Mouse (Mus musculus): ENCODE measurements around the gene Frmd5. TPM values are rescaled to one million over a fixed set of nuclear protein-coding genes. Genes with fewer than 3 reads are reported as not detected.

The Frmd5 gene
- polyA plus RNA-seq, 1 experiment, result 1.4 TPM

- no peaks in the 10 kb centered on the region for H3K27me3 ChIP-seq (ENCODE audit: control insufficient read depth, insufficient read depth, low read length)
- H3K36me3 ChIP-seq (ENCODE audit: control insufficient read depth, insufficient read depth, low read length), result no peaks in the 10 kb centered on the region
- H3K27ac ChIP-seq (ENCODE audit: insufficient read depth, low read depth, low read length), result no peak overlapping the region
- no peak for TF ChIP-seq POLR2A (IDR thresholded peaks at IDR 0.05; ENCODE audit: low read depth, low read length)
- TF ChIP-seq CTCF (IDR thresholded peaks at IDR 0.05; ENCODE audit: extremely low read depth, insufficient read length, insufficient replicate concordance, low read depth, low read length), result no peak
- H3K4me3 ChIP-seq (ENCODE audit: low read depth, low read length), result no peak overlapping the region
- no peaks in the 10 kb centered on the region for H3K4me1 ChIP-seq (ENCODE audit: control insufficient read depth, insufficient read depth, insufficient read length, low read length)
- 64% methylated on average over 6 of the region's 6 CpGs for WGBS
Observed at GRCm38 (mm10) chr2:121677649-121677986, 129.3 kb downstream of the Frmd5 start.

- TF ChIP-seq CTCF (IDR thresholded peaks at IDR 0.05; ENCODE audit: extremely low read depth, insufficient read length, insufficient replicate concordance, low read depth, low read length) (no peak), POLR2A (IDR thresholded peaks at IDR 0.05; ENCODE audit: low read depth, low read length) (no peak)
- H3K36me3 ChIP-seq (ENCODE audit: control insufficient read depth, insufficient read depth, low read length), result no peaks in the 10 kb centered on the region
- WGBS, result 55% methylated on average over 6 of the region's 6 CpGs
- H3K27ac ChIP-seq (ENCODE audit: insufficient read depth, low read depth, low read length), result no peak overlapping the region
- H3K4me1 ChIP-seq (ENCODE audit: control insufficient read depth, insufficient read depth, insufficient read length, low read length), result no peaks in the 10 kb centered on the region
- no peaks in the 10 kb centered on the region for H3K27me3 ChIP-seq (ENCODE audit: control insufficient read depth, insufficient read depth, low read length)
- H3K4me3 ChIP-seq (ENCODE audit: low read depth, low read length), result no peak overlapping the region
Observed at GRCm38 (mm10) chr2:121676951-121677648, 129.8 kb downstream of the Frmd5 start.

GRCm38 (mm10) chr2:121675895-121676294 lies 131.0 kb downstream of the Frmd5 start:
- H3K27me3 ChIP-seq (ENCODE audit: control insufficient read depth, insufficient read depth, low read length), result no peaks in the 10 kb centered on the region
- no peak overlapping the region for H3K4me3 ChIP-seq (ENCODE audit: low read depth, low read length)
- TF ChIP-seq POLR2A (IDR thresholded peaks at IDR 0.05; ENCODE audit: low read depth, low read length), result no peak
- TF ChIP-seq CTCF (IDR thresholded peaks at IDR 0.05; ENCODE audit: extremely low read depth, insufficient read length, insufficient replicate concordance, low read depth, low read length), result no peak
- no peaks in the 10 kb centered on the region for H3K36me3 ChIP-seq (ENCODE audit: control insufficient read depth, insufficient read depth, low read length)
- no peaks in the 10 kb centered on the region for H3K4me1 ChIP-seq (ENCODE audit: control insufficient read depth, insufficient read depth, insufficient read length, low read length)
- 79% methylated on average over 5 of the region's 5 CpGs for WGBS
- no peak overlapping the region for H3K27ac ChIP-seq (ENCODE audit: insufficient read depth, low read depth, low read length)

GRCm38 (mm10) chr2:121675136-121675535 lies 131.8 kb downstream of the Frmd5 start:
- Histone ChIP-seq H3K36me3 (ENCODE audit: control insufficient read depth, insufficient read depth, low read length) (no peaks in the 10 kb centered on the region), H3K4me3 (ENCODE audit: low read depth, low read length) (no peak overlapping the region), H3K27ac (ENCODE audit: insufficient read depth, low read depth, low read length) (no peak overlapping the region), H3K4me1 (ENCODE audit: control insufficient read depth, insufficient read depth, insufficient read length, low read length) (no peaks in the 10 kb centered on the region), H3K27me3 (ENCODE audit: control insufficient read depth, insufficient read depth, low read length) (no peaks in the 10 kb centered on the region)
- 87% methylated on average over 3 of the region's 3 CpGs for WGBS
- no peak for TF ChIP-seq CTCF (IDR thresholded peaks at IDR 0.05; ENCODE audit: extremely low read depth, insufficient read length, insufficient replicate concordance, low read depth, low read length)
- no peak for TF ChIP-seq POLR2A (IDR thresholded peaks at IDR 0.05; ENCODE audit: low read depth, low read length)

- WGBS, result 67% methylated on average over 8 of the region's 8 CpGs
- no peaks in the 10 kb centered on the region for H3K27me3 ChIP-seq (ENCODE audit: control insufficient read depth, insufficient read depth, low read length)
- TF ChIP-seq CTCF (IDR thresholded peaks at IDR 0.05; ENCODE audit: extremely low read depth, insufficient read length, insufficient replicate concordance, low read depth, low read length) (no peak), POLR2A (IDR thresholded peaks at IDR 0.05; ENCODE audit: low read depth, low read length) (no peak)
- no peaks in the 10 kb centered on the region for H3K4me1 ChIP-seq (ENCODE audit: control insufficient read depth, insufficient read depth, insufficient read length, low read length)
- no peak overlapping the region for H3K4me3 ChIP-seq (ENCODE audit: low read depth, low read length)
- H3K36me3 ChIP-seq (ENCODE audit: control insufficient read depth, insufficient read depth, low read length), result no peaks in the 10 kb centered on the region
- no peak overlapping the region for H3K27ac ChIP-seq (ENCODE audit: insufficient read depth, low read depth, low read length)
Observed at GRCm38 (mm10) chr2:121674211-121674610, 132.7 kb downstream of the Frmd5 start.

GRCm38 (mm10) chr2:121669846-121670245 lies 137.0 kb downstream of the Frmd5 start:
- Histone ChIP-seq H3K4me3 (ENCODE audit: low read depth, low read length) (no peak overlapping the region), H3K36me3 (ENCODE audit: control insufficient read depth, insufficient read depth, low read length) (no peaks in the 10 kb centered on the region), H3K27me3 (ENCODE audit: control insufficient read depth, insufficient read depth, low read length) (no peaks in the 10 kb centered on the region), H3K4me1 (ENCODE audit: control insufficient read depth, insufficient read depth, insufficient read length, low read length) (no peaks in the 10 kb centered on the region), H3K27ac (ENCODE audit: insufficient read depth, low read depth, low read length) (no peak overlapping the region)
- no peak for TF ChIP-seq CTCF (IDR thresholded peaks at IDR 0.05; ENCODE audit: extremely low read depth, insufficient read length, insufficient replicate concordance, low read depth, low read length)
- no peak for TF ChIP-seq POLR2A (IDR thresholded peaks at IDR 0.05; ENCODE audit: low read depth, low read length)
- 79% methylated on average over 6 of the region's 6 CpGs for WGBS

- Histone ChIP-seq H3K4me1 (ENCODE audit: control insufficient read depth, insufficient read depth, insufficient read length, low read length) (no peaks in the 10 kb centered on the region), H3K36me3 (ENCODE audit: control insufficient read depth, insufficient read depth, low read length) (no peaks in the 10 kb centered on the region), H3K27ac (ENCODE audit: insufficient read depth, low read depth, low read length) (no peak overlapping the region), H3K4me3 (ENCODE audit: low read depth, low read length) (no peak overlapping the region), H3K27me3 (ENCODE audit: control insufficient read depth, insufficient read depth, low read length) (0 out of 2 replicates have a peak, but pooled peaks cover 3% of the 10 kb centered on the region)
- 74% methylated on average over 4 of the region's 4 CpGs for WGBS
- TF ChIP-seq CTCF (IDR thresholded peaks at IDR 0.05; ENCODE audit: extremely low read depth, insufficient read length, insufficient replicate concordance, low read depth, low read length) (no peak), POLR2A (IDR thresholded peaks at IDR 0.05; ENCODE audit: low read depth, low read length) (no peak)
Observed at GRCm38 (mm10) chr2:121668256-121668655, 138.6 kb downstream of the Frmd5 start.
